Mouse (Mus musculus) neural tube, embryonic 15.5 days (tissue): ENCODE measurements around the gene Gm20388. TPM values are rescaled to one million over a fixed set of nuclear protein-coding genes. Genes with fewer than 3 reads are reported as not detected.

ENCODE experiments used
- ATAC-seq: fragments of 200-750 bp; cut with Nextera tagmentation; 2 replicates; pipeline ENCODE4 v1.8.0; 2017; ENCODE audit warnings: mild to moderate bottlenecking, moderate TSS enrichment, moderate library complexity; ENCODE audit not compliant: low FRiP score
- H3K27ac ChIP-seq: fragments of 300-500 bp; sonication (generic); replicated peaks from 2 replicates; pipeline ENCODE4 v1.5.1; 2015; ENCODE audit warnings: mild to moderate bottlenecking, inconsistent platforms
- H3K27me3 ChIP-seq: fragments of 300-500 bp; sonication (generic); replicated peaks from 2 replicates; pipeline ENCODE4 v1.6.1; 2015; ENCODE audit warnings: inconsistent platforms
- H3K36me3 ChIP-seq: fragments of 300-500 bp; sonication (generic); 2 replicates; pipeline ENCODE4 v1.6.1; 2015; ENCODE audit warnings: inconsistent platforms
- H3K4me1 ChIP-seq: fragments of 300-500 bp; sonication (generic); 2 replicates; pipeline ENCODE4 v1.6.1; 2015; ENCODE audit warnings: inconsistent platforms
- H3K4me2 ChIP-seq: fragments of 300-500 bp; sonication (generic); 2 replicates; pipeline ENCODE4 v1.6.1; 2015; ENCODE audit warnings: inconsistent platforms, mild to moderate bottlenecking, moderate library complexity
- H3K4me3 ChIP-seq: fragments of 300-500 bp; sonication (generic); replicated peaks from 2 replicates; pipeline ENCODE4 v1.5.1; 2015; ENCODE audit warnings: mild to moderate bottlenecking, inconsistent platforms
- H3K9ac ChIP-seq: fragments of 300-500 bp; sonication (generic); replicated peaks from 2 replicates; pipeline ENCODE4 v1.6.1; 2015; ENCODE audit warnings: mild to moderate bottlenecking, inconsistent platforms
- H3K9me3 ChIP-seq: fragments of 300-500 bp; sonication (generic); replicated peaks from 2 replicates; pipeline ENCODE4 v1.6.1; 2016; ENCODE audit warnings: inconsistent platforms
- WGBS: fragments of 180-500 bp; shearing (Covaris S2); methylation state at CpG from one replicate; pipeline ENCODE4 v1.1.7; 2015; ENCODE audit warnings: mixed read lengths; 5-methylcytosine and 5-hydroxymethylcytosine counted together
- polyA plus RNA-seq: library from polyadenylated mRNA; unstranded; fragments of >200 nt; fragmentation: Nextera tagmentation; extraction: Ambion mirVana; gene quantifications from 2 replicates; pipeline ENCODE4 v1.2.1, GENCODE M21; 2015

The Gm20388 gene
- polyA plus RNA-seq, 1 experiment from 2014 or later: not detected

GRCm38 (mm10) chr8:121180474-121181284, 1270.0 kb downstream of the Gm20388 start:
- Histone ChIP-seq H3K4me3 (no peak overlapping the region), H3K9ac (no peak overlapping the region), H3K27me3 (peaks cover 7% of the 10 kb centered on the region), H3K4me2 (peak overlapping the region; percentile 30), H3K4me1 (peaks cover 20% of the 10 kb centered on the region), H3K9me3 (no peaks in the 10 kb centered on the region), H3K27ac (no peak overlapping the region), H3K36me3 (no peaks in the 10 kb centered on the region)
- WGBS: 21% methylated on average over 21 of the region's 21 CpGs
- peak; percentile 47; the same call in 1 of the 2 replicates for ATAC-seq

- peaks cover 15% of the 10 kb centered on the region for H3K4me1 ChIP-seq
- 42% methylated on average over 10 of the region's 10 CpGs for WGBS
- peaks cover 7% of the 10 kb centered on the region for H3K27me3 ChIP-seq
- H3K27ac ChIP-seq: no peak overlapping the region
- H3K9ac ChIP-seq: no peak overlapping the region
- ATAC-seq: no peak
- no peak overlapping the region for H3K4me3 ChIP-seq
- no peaks in the 10 kb centered on the region for H3K36me3 ChIP-seq
- no peaks in the 10 kb centered on the region for H3K9me3 ChIP-seq
- peak overlapping the region; percentile 30; the same call in 1 of the 2 replicates for H3K4me2 ChIP-seq
Measured at GRCm38 (mm10) chr8:121181285-121181884, 1270.7 kb downstream of the Gm20388 start.

- no peaks in the 10 kb centered on the region for H3K36me3 ChIP-seq
- H3K9me3 ChIP-seq: 0 out of 2 replicates have a peak, but pooled peaks cover 3% of the 10 kb centered on the region
- H3K9ac ChIP-seq: no peak overlapping the region
- no peak overlapping the region for H3K27ac ChIP-seq
- H3K27me3 ChIP-seq: no peaks in the 10 kb centered on the region
- no peak for ATAC-seq
- 82% methylated on average over 15 of the region's 15 CpGs for WGBS
- no peak overlapping the region for H3K4me2 ChIP-seq
- peaks cover 8% of the 10 kb centered on the region; the same call in 1 of the 2 replicates for H3K4me1 ChIP-seq
- H3K4me3 ChIP-seq: no peak overlapping the region
Measured at GRCm38 (mm10) chr8:121187491-121188364, 1277.1 kb downstream of the Gm20388 start.

- H3K4me2 ChIP-seq: no peak overlapping the region
- no peak overlapping the region for H3K4me3 ChIP-seq
- H3K27me3 ChIP-seq: no peaks in the 10 kb centered on the region
- ATAC-seq: no peak
- H3K9me3 ChIP-seq: 0 out of 2 replicates have a peak, but pooled peaks cover 3% of the 10 kb centered on the region
- no peak overlapping the region for H3K9ac ChIP-seq
- WGBS: 63% methylated on average over 9 of the region's 9 CpGs
- H3K27ac ChIP-seq: no peak overlapping the region; the same call in 1 of the 2 replicates
- no peaks in the 10 kb centered on the region for H3K36me3 ChIP-seq
- H3K4me1 ChIP-seq: peaks cover 8% of the 10 kb centered on the region; the same call in 1 of the 2 replicates
Measured at GRCm38 (mm10) chr8:121188994-121189393, 1278.4 kb downstream of the Gm20388 start.

GRCm38 (mm10) chr8:121192451-121192850, 1281.8 kb downstream of the Gm20388 start:
- no peak overlapping the region for H3K4me2 ChIP-seq
- H3K4me1 ChIP-seq: peaks cover 8% of the 10 kb centered on the region; the same call in 1 of the 2 replicates
- ATAC-seq: no peak
- H3K9ac ChIP-seq: no peak overlapping the region
- H3K4me3 ChIP-seq: no peak overlapping the region
- no peaks in the 10 kb centered on the region for H3K27me3 ChIP-seq
- no peak overlapping the region for H3K27ac ChIP-seq
- H3K36me3 ChIP-seq: no peaks in the 10 kb centered on the region
- H3K9me3 ChIP-seq: no peaks in the 10 kb centered on the region
- 41% methylated on average over 8 of the region's 8 CpGs for WGBS

GRCm38 (mm10) chr8:121195970-121196369, 1285.3 kb downstream of the Gm20388 start:
- Histone ChIP-seq H3K36me3 (no peaks in the 10 kb centered on the region), H3K4me2 (no peak overlapping the region), H3K27ac (no peak overlapping the region), H3K4me1 (no peaks in the 10 kb centered on the region), H3K9ac (no peak overlapping the region), H3K9me3 (no peaks in the 10 kb centered on the region), H3K27me3 (0 out of 2 replicates have a peak, but pooled peaks cover 4% of the 10 kb centered on the region), H3K4me3 (no peak overlapping the region)
- 78% methylated on average over 7 of the region's 7 CpGs for WGBS
- ATAC-seq: no peak

GRCm38 (mm10) chr8:121196726-121197668, 1286.4 kb downstream of the Gm20388 start:
- Histone ChIP-seq H3K4me3 (no peak overlapping the region), H3K27me3 (0 out of 2 replicates have a peak, but pooled peaks cover 4% of the 10 kb centered on the region), H3K9ac (no peak overlapping the region), H3K4me2 (no peak overlapping the region), H3K4me1 (no peaks in the 10 kb centered on the region), H3K27ac (no peak overlapping the region), H3K36me3 (no peaks in the 10 kb centered on the region), H3K9me3 (no peaks in the 10 kb centered on the region)
- ATAC-seq: no peak
- 87% methylated on average over 16 of the region's 16 CpGs for WGBS

GRCm38 (mm10) chr8:121200069-121200468, 1289.4 kb downstream of the Gm20388 start:
- ATAC-seq: no peak
- H3K27ac ChIP-seq: no peak overlapping the region
- 60% methylated on average over 12 of the region's 12 CpGs for WGBS
- H3K4me1 ChIP-seq: no peaks in the 10 kb centered on the region
- no peak overlapping the region for H3K4me3 ChIP-seq
- no peak overlapping the region for H3K9ac ChIP-seq
- H3K4me2 ChIP-seq: no peak overlapping the region
- H3K9me3 ChIP-seq: no peaks in the 10 kb centered on the region
- 0 out of 2 replicates have a peak, but pooled peaks cover 4% of the 10 kb centered on the region for H3K27me3 ChIP-seq
- no peaks in the 10 kb centered on the region for H3K36me3 ChIP-seq

- H3K4me2 ChIP-seq: no peak overlapping the region
- H3K9me3 ChIP-seq: no peaks in the 10 kb centered on the region
- WGBS: 69% methylated on average over 3 of the region's 3 CpGs
- H3K27me3 ChIP-seq: 0 out of 2 replicates have a peak, but pooled peaks cover 4% of the 10 kb centered on the region
- no peaks in the 10 kb centered on the region for H3K36me3 ChIP-seq
- no peak overlapping the region for H3K4me3 ChIP-seq
- H3K4me1 ChIP-seq: no peaks in the 10 kb centered on the region
- no peak overlapping the region for H3K27ac ChIP-seq
- no peak for ATAC-seq
- H3K9ac ChIP-seq: no peak overlapping the region
Measured at GRCm38 (mm10) chr8:121200979-121201378, 1290.3 kb downstream of the Gm20388 start.

- no peak for ATAC-seq
Measured at GRCm38 (mm10) chr8:121201651-121202050, 1291.0 kb downstream of the Gm20388 start.

More at GRCm38 (mm10) chr8:121201651-121202050, 1291.0 kb downstream of the Gm20388 start:
- no peak overlapping the region for H3K9ac ChIP-seq
- no peaks in the 10 kb centered on the region for H3K4me1 ChIP-seq
- H3K4me3 ChIP-seq: no peak overlapping the region
- H3K27me3 ChIP-seq: 0 out of 2 replicates have a peak, but pooled peaks cover 4% of the 10 kb centered on the region
- H3K9me3 ChIP-seq: no peaks in the 10 kb centered on the region
- no peak overlapping the region for H3K4me2 ChIP-seq
- H3K27ac ChIP-seq: no peak overlapping the region
- H3K36me3 ChIP-seq: no peaks in the 10 kb centered on the region
- 86% methylated on average over 7 of the region's 7 CpGs for WGBS
